ENCODE assay signal across 8 mouse cellular contexts in the genomic region with DNA sequence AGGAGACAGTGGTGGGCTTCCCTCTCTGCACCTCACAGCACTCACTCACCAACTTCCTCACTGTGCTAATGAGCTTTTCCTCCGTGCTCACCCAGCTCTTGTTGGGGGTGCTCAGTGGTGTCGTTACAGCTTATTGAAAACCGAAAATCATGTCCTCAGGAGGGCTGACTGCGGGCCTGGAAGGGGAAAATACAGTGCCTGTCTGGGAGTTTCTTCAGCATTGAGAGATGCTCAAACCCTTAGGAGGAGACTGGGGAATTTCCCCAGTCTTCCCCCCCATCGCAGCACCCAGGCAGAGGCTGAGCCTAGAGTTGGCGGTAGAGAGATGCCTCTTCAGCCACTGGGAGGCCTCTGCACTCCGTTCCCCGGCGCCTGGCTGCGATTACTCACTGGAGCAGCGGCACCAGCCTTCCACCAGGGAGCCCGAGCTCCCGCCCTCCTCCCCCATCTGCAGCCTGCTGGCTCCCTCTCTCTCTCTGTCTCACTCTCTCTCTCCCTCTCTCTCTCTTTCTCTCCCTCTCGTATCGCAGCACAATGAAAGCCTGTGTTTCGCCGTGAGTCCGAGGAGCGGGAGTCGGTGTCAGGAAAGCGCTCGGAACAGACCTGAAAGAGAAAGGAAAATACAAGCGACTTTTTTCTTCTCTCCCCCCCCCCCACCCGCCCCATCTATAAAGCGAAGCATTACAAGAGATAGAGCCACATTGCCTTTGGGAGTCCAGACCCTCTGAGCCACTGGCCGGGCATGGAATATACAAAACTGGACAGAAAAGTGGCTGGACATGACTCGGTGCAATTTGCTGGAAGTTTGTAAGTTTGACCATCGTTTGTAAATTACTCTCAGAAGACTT. TPM values are rescaled to one million over a fixed set of nuclear protein-coding genes. Genes with fewer than 3 reads are reported as not detected.
A peak's percentile ranks its signal among the peaks of the same experiment; 100 is the strongest.
DNase-seq lines count a peak whose midpoint lies in the region; ATAC-seq lines count a peak whose summit lies in the region.

No protein-coding gene starts in this region.

- no peaks in the 10 kb centered on the region for H3K27me3 ChIP-seq in intestine, embryonic 14.5 days (replicated peaks; ENCODE audit: control insufficient read depth, insufficient read depth, low read length)

- H3K27ac ChIP-seq in intestine, embryonic 14.5 days (ENCODE audit: low read depth): peak overlapping the region; percentile 54

- peak overlapping the region; percentile 46 for H3K4me3 ChIP-seq in intestine, embryonic 14.5 days (ENCODE audit: low read depth, low read length)

- H3K4me1 ChIP-seq in intestine, embryonic 14.5 days (replicated peaks; ENCODE audit: control insufficient read depth, insufficient read depth, low read length): peaks cover 9% of the 10 kb centered on the region

- under 1% methylated on average over 28 of the region's 28 CpGs for WGBS in intestine, embryonic 14.5 days

- intact Hi-C loops in gastrocnemius, postnatal 14 days (cut with DNase I; ENCODE audit: low total_unique reads): loop anchor here (5.0 kb wide), 1 partner anchor 356 kb away; no protein-coding TSS in a partner anchor
- intact Hi-C loops in left cerebral cortex, postnatal 14 days (cut with DNase I): loop anchor here (2.0 kb wide), 1 partner anchor 356 kb away; no protein-coding TSS in a partner anchor

- H3K36me3 ChIP-seq in intestine, embryonic 14.5 days (ENCODE audit: control insufficient read depth, insufficient read depth, low read length): no peaks in the 10 kb centered on the region

- peak overlapping the region; percentile 53 for H3K9ac ChIP-seq in intestine, embryonic 14.5 days (ENCODE audit: low read length)

- H3K9me3 ChIP-seq in intestine, embryonic 14.5 days (ENCODE audit: control insufficient read depth, low read length): no peaks in the 10 kb centered on the region

- peak; percentile 79 to 82 for DNase-seq in adrenal gland, adult 18-20 months (ENCODE audit: low spot score in 2 of 2)
- DNase-seq in embryo, embryonic 10.5 days (ENCODE audit: low spot score): peak; percentile 92
- DNase-seq in gastrocnemius, postnatal 14 days: peak; percentile 93
- peak; percentile 90 for DNase-seq in intestine, embryonic 14.5 days (ENCODE audit: low spot score)
- peak; percentile 87 to 91 for DNase-seq in left cerebral cortex, postnatal 14 days (ENCODE audit: low spot score in 2 of 2)
- peak; percentile 88 for DNase-seq in right cerebral cortex, postnatal 14 days
- peak; percentile 76 for DNase-seq in urinary bladder, postnatal 25 days (ENCODE audit: low spot score)

- peak overlapping the region; percentile 98 for H3K4me2 ChIP-seq in intestine, embryonic 14.5 days (ENCODE audit: low read length)

- ATAC-seq in intestine, embryonic 14.5 days (replicated peaks; ENCODE audit: low FRiP score, low TSS enrichment, low read depth): peak; percentile 89
- peak; percentile 95 for ATAC-seq in megakaryocyte-erythroid progenitor cell, adult 5-6 weeks (replicated peaks; ENCODE audit: low FRiP score, low TSS enrichment, poor library complexity, severe bottlenecking)

RNA-seq across cellular contexts. Expression of a gene that starts 1.3 kb away (rescaled TPM):
- total RNA-seq in adrenal gland, adult 18-20 months (2021): 1 to 10 TPM; 5.0 to 6.5 TPM
- 1 to 10 TPM; 3.9 to 4.9 TPM for total RNA-seq in gastrocnemius, postnatal 14 days (2021)
- 6.3 and 6.5 TPM in 2 replicates for polyA plus RNA-seq in intestine, embryonic 14.5 days (2014; fragmentation: Nextera tagmentation; extraction: Ambion mirVana)
- total RNA-seq in left cerebral cortex, postnatal 14 days (2021): 1 to 10 TPM; 6.6 to 7.1 TPM
- total RNA-seq in megakaryocyte-erythroid progenitor cell, adult 5-6 weeks (2014; fragmentation: Nextera tagmentation): 0.45 and 1.2 TPM in 2 replicates
- total RNA-seq in megakaryocyte-erythroid progenitor cell, adult 5-6 weeks (2017): 0.53 and 1.2 TPM in 2 replicates

RNA-seq across cellular contexts. Expression of a gene that starts 49.7 kb away (rescaled TPM):
- total RNA-seq in adrenal gland, adult 18-20 months (2021): 10 to 100 TPM; 14.4 to 15.2 TPM
- total RNA-seq in gastrocnemius, postnatal 14 days (2021): 1 to 10 TPM; 3.4 to 4.3 TPM
- polyA plus RNA-seq in intestine, embryonic 14.5 days (2014; fragmentation: Nextera tagmentation; extraction: Ambion mirVana): 10.2 and 11.2 TPM in 2 replicates
- 1 to 10 TPM; 9.4 to 9.9 TPM for total RNA-seq in left cerebral cortex, postnatal 14 days (2021)
- total RNA-seq in megakaryocyte-erythroid progenitor cell, adult 5-6 weeks (2014; fragmentation: Nextera tagmentation): 31.2 and 36.8 TPM in 2 replicates
- total RNA-seq in megakaryocyte-erythroid progenitor cell, adult 5-6 weeks (2017): 37.6 and 44.8 TPM in 2 replicates

RNA-seq across cellular contexts. Expression of a gene that starts 50.9 kb away (rescaled TPM):
- total RNA-seq in adrenal gland, adult 18-20 months (2021): 1 to 10 TPM; 5.9 to 6.6 TPM
- total RNA-seq in gastrocnemius, postnatal 14 days (2021): 1 to 10 TPM; 3.2 TPM
- 5.9 and 6.2 TPM in 2 replicates for polyA plus RNA-seq in intestine, embryonic 14.5 days (2014; fragmentation: Nextera tagmentation; extraction: Ambion mirVana)
- 1 to 10 TPM; 7.7 to 8.7 TPM for total RNA-seq in left cerebral cortex, postnatal 14 days (2021)
- total RNA-seq in megakaryocyte-erythroid progenitor cell, adult 5-6 weeks (2014; fragmentation: Nextera tagmentation): 2.1 and 4.4 TPM in 2 replicates
- total RNA-seq in megakaryocyte-erythroid progenitor cell, adult 5-6 weeks (2017): 3.1 and 9.8 TPM in 2 replicates

Comparison
In these comparisons a context has a peak if more than half of its experiments do, and no peak if none do; other contexts are left out.
1. Peak in every context shown above with its lines: DNase-seq, ATAC-seq, H3K4me3 ChIP-seq and H3K27ac ChIP-seq.